Mouse (Mus musculus): ENCODE results near the gene Mtus2. TPM values are rescaled to one million over a fixed set of nuclear protein-coding genes. Genes with fewer than 3 reads are reported as not detected.

Gene Mtus2
- polyA plus RNA-seq, 1 experiment from 2014 or later: 1.1 TPM

Other genes starting within 250 kb of the Mtus2 start
- gene Flt1, start 231.3 kb upstream of the Mtus2 start, polyA plus RNA-seq (2016; fragmentation: Nextera tagmentation; extraction: Ambion mirVana): 7.6 and 8.0 TPM in 2 replicates
- gene Pomp, start 96.9 kb upstream of the Mtus2 start, polyA plus RNA-seq (2016; fragmentation: Nextera tagmentation; extraction: Ambion mirVana): 309 and 314 TPM in 2 replicates
- 10.5 and 10.6 TPM in 2 replicates for gene Slc46a3, start 62.5 kb upstream of the Mtus2 start, polyA plus RNA-seq (2016; fragmentation: Nextera tagmentation; extraction: Ambion mirVana)